Mouse (Mus musculus) midbrain, embryonic 13.5 days (tissue): ENCODE results near the gene Efna4. TPM values are rescaled to one million over a fixed set of nuclear protein-coding genes. Genes with fewer than 3 reads are reported as not detected.

Experiments used
- ATAC-seq: fragments of 200-750 bp; cut with Nextera tagmentation; 2 replicates; pipeline ENCODE4 v1.8.0; 2017; ENCODE audit warnings: mild to moderate bottlenecking, moderate TSS enrichment, moderate library complexity
- H3K27ac ChIP-seq: fragments of 300-500 bp; sonication (generic); 2 replicates; pipeline ENCODE4 v1.5.1; 2015; ENCODE audit warnings: inconsistent platforms, mild to moderate bottlenecking, moderate library complexity
- H3K27me3 ChIP-seq: fragments of 300-500 bp; sonication (generic); 2 replicates; pipeline ENCODE4 v1.6.1; 2015; ENCODE audit warnings: mild to moderate bottlenecking, inconsistent platforms
- H3K36me3 ChIP-seq: fragments of 300-500 bp; sonication (generic); 2 replicates; pipeline ENCODE4 v1.6.1; 2015; ENCODE audit warnings: mild to moderate bottlenecking, inconsistent platforms
- H3K4me1 ChIP-seq: fragments of 300-500 bp; sonication (generic); replicated peaks from 2 replicates; pipeline ENCODE4 v1.6.1; 2015; ENCODE audit warnings: inconsistent platforms
- H3K4me2 ChIP-seq: fragments of 300-500 bp; sonication (generic); replicated peaks from 2 replicates; pipeline ENCODE4 v1.6.1; 2015; ENCODE audit warnings: moderate library complexity, mild to moderate bottlenecking, inconsistent platforms
- H3K4me3 ChIP-seq: fragments of 300-500 bp; sonication (generic); replicated peaks from 2 replicates; pipeline ENCODE4 v1.5.1; 2015; ENCODE audit warnings: mild to moderate bottlenecking, inconsistent platforms
- H3K9ac ChIP-seq: fragments of 300-500 bp; sonication (generic); replicated peaks from 2 replicates; pipeline ENCODE4 v1.6.1; 2015; ENCODE audit warnings: mild to moderate bottlenecking, inconsistent platforms
- H3K9me3 ChIP-seq: fragments of 300-500 bp; sonication (generic); 2 replicates; pipeline ENCODE4 v1.6.1; 2016; ENCODE audit warnings: mild to moderate bottlenecking, inconsistent platforms
- WGBS: fragments of 180-500 bp; shearing (Covaris S2); methylation state at CpG from one replicate; pipeline ENCODE4 v1.1.7; 2015; 5-methylcytosine and 5-hydroxymethylcytosine counted together
- polyA plus RNA-seq: library from polyadenylated mRNA; unstranded; fragments of >200 nt; fragmentation: Nextera tagmentation; extraction: Ambion mirVana; gene quantifications from 2 replicates; pipeline ENCODE4 v1.2.1, GENCODE M21; 2015

Efna4 gene
- polyA plus RNA-seq, 1 experiment from 2014 or later, result 11.4 TPM

- Histone ChIP-seq H3K4me1 (peaks cover 61% of the 10 kb centered on the region), H3K4me2 (peak within 1 kb of the TSS; percentile 79), H3K9ac (peak within 1 kb of the TSS; percentile 86), H3K9me3 (no peaks in the 10 kb centered on the region), H3K4me3 (peak within 1 kb of the TSS; percentile 64), H3K27me3 (peaks cover 54% of the 10 kb centered on the region), H3K36me3 (no peaks in the 10 kb centered on the region), H3K27ac (peak within 1 kb of the TSS; percentile 86)
- under 1% methylated on average over 49 of the region's 53 CpGs for WGBS
- ATAC-seq, result peak; percentile 55
These were observed 15.2 kb downstream of the Efna4 start, which contains the start of gene Efna3 for GRCm38 (mm10) chr3:89322514-89323165. TSS of gene Efna3 (minus strand) at chr3:89322965.

- no peak for ATAC-seq
- under 1% methylated on average over 14 of the region's 14 CpGs for WGBS
- peaks cover 61% of the 10 kb centered on the region for H3K4me1 ChIP-seq
- peak overlapping the region; percentile 79 for H3K4me2 ChIP-seq
- peak overlapping the region; percentile 86 for H3K9ac ChIP-seq
- H3K4me3 ChIP-seq, result peak overlapping the region; percentile 64
- H3K27ac ChIP-seq, result peak overlapping the region; percentile 86
- H3K9me3 ChIP-seq, result no peaks in the 10 kb centered on the region
- peaks cover 57% of the 10 kb centered on the region for H3K27me3 ChIP-seq
- no peaks in the 10 kb centered on the region for H3K36me3 ChIP-seq
These were observed 15.7 kb downstream of the Efna4 start for GRCm38 (mm10) chr3:89322131-89322500.

GRCm38 (mm10) chr3:89321183-89322130 is 16.4 kb downstream of the Efna4 start:
- H3K4me3 ChIP-seq, result peak overlapping the region; percentile 64
- WGBS, result 1% methylated on average over 61 of the region's 66 CpGs
- H3K36me3 ChIP-seq, result no peaks in the 10 kb centered on the region
- no peaks in the 10 kb centered on the region for H3K9me3 ChIP-seq
- H3K9ac ChIP-seq, result peak overlapping the region; percentile 86
- H3K4me1 ChIP-seq, result peaks cover 64% of the 10 kb centered on the region
- ATAC-seq, result peak; percentile 31
- peak overlapping the region; percentile 86 for H3K27ac ChIP-seq
- H3K27me3 ChIP-seq, result peaks cover 60% of the 10 kb centered on the region
- H3K4me2 ChIP-seq, result peak overlapping the region; percentile 79

GRCm38 (mm10) chr3:89320581-89321182 is 17.1 kb downstream of the Efna4 start:
- Histone ChIP-seq H3K4me2 (peak overlapping the region; percentile 79), H3K27me3 (peaks cover 68% of the 10 kb centered on the region), H3K27ac (peak overlapping the region; percentile 86), H3K36me3 (no peaks in the 10 kb centered on the region), H3K9me3 (no peaks in the 10 kb centered on the region), H3K4me1 (peaks cover 72% of the 10 kb centered on the region), H3K4me3 (peak overlapping the region; percentile 64), H3K9ac (peak overlapping the region; percentile 86)
- ATAC-seq, result no peak
- 1% methylated on average over 41 of the region's 41 CpGs for WGBS

GRCm38 (mm10) chr3:89319591-89320350 is 18.1 kb downstream of the Efna4 start:
- Histone ChIP-seq H3K27ac (peak overlapping the region; percentile 65), H3K4me1 (peaks cover 81% of the 10 kb centered on the region), H3K4me2 (peak overlapping the region; percentile 79), H3K36me3 (peaks cover 5% of the 10 kb centered on the region), H3K9ac (peak overlapping the region; percentile 86), H3K27me3 (peaks cover 69% of the 10 kb centered on the region), H3K4me3 (peak overlapping the region; percentile 64), H3K9me3 (no peaks in the 10 kb centered on the region)
- WGBS, result 2% methylated on average over 58 of the region's 58 CpGs
- ATAC-seq, result no peak

GRCm38 (mm10) chr3:89318971-89319590 is 18.7 kb downstream of the Efna4 start:
- H3K4me3 ChIP-seq, result peak overlapping the region; percentile 64
- peaks cover 65% of the 10 kb centered on the region for H3K27me3 ChIP-seq
- no peak for ATAC-seq
- peaks cover 9% of the 10 kb centered on the region for H3K36me3 ChIP-seq
- H3K4me1 ChIP-seq, result peaks cover 82% of the 10 kb centered on the region
- 8% methylated on average over 21 of the region's 21 CpGs for WGBS
- 0 out of 2 replicates have a peak overlapping the region, but pooled peaks have one; percentile 11 for H3K27ac ChIP-seq
- H3K9ac ChIP-seq, result peak overlapping the region; percentile 59
- peak overlapping the region; percentile 79 for H3K4me2 ChIP-seq
- H3K9me3 ChIP-seq, result no peaks in the 10 kb centered on the region

GRCm38 (mm10) chr3:89318316-89318715 is 19.5 kb downstream of the Efna4 start:
- Histone ChIP-seq H3K27ac (no peak overlapping the region), H3K4me3 (0 out of 2 replicates have a peak overlapping the region, but pooled peaks have one; percentile 64), H3K9ac (no peak overlapping the region), H3K9me3 (no peaks in the 10 kb centered on the region), H3K4me2 (no peak overlapping the region; the same call in 1 of the 2 replicates), H3K4me1 (peaks cover 82% of the 10 kb centered on the region), H3K36me3 (peaks cover 11% of the 10 kb centered on the region), H3K27me3 (peaks cover 58% of the 10 kb centered on the region)
- 71% methylated on average over 8 of the region's 8 CpGs for WGBS
- ATAC-seq, result no peak

GRCm38 (mm10) chr3:89317246-89317645 is 20.6 kb downstream of the Efna4 start:
- H3K4me1 ChIP-seq, result peaks cover 75% of the 10 kb centered on the region
- peaks cover 16% of the 10 kb centered on the region for H3K36me3 ChIP-seq
- H3K27ac ChIP-seq, result peak overlapping the region; percentile 44; the same call in 1 of the 2 replicates
- peak overlapping the region; percentile 19; the same call in 1 of the 2 replicates for H3K9ac ChIP-seq
- no peak overlapping the region for H3K4me3 ChIP-seq
- no peaks in the 10 kb centered on the region for H3K9me3 ChIP-seq
- H3K4me2 ChIP-seq, result peak overlapping the region; percentile 60
- peaks cover 56% of the 10 kb centered on the region for H3K27me3 ChIP-seq
- 63% methylated on average over 6 of the region's 6 CpGs for WGBS
- no peak for ATAC-seq

- 0 out of 2 replicates have a peak overlapping the region, but pooled peaks have one; percentile 19 for H3K9ac ChIP-seq
These were observed 21.0 kb downstream of the Efna4 start for GRCm38 (mm10) chr3:89316833-89317232.

GRCm38 (mm10) chr3:89315930-89316831 is 21.6 kb downstream of the Efna4 start:
- WGBS, result 8% methylated on average over 40 of the region's 40 CpGs
- Histone ChIP-seq H3K36me3 (peaks cover 16% of the 10 kb centered on the region), H3K27me3 (peaks cover 50% of the 10 kb centered on the region), H3K9me3 (0 out of 2 replicates have a peak, but pooled peaks cover 3% of the 10 kb centered on the region), H3K4me3 (peak overlapping the region; percentile 28), H3K4me2 (peak overlapping the region; percentile 60), H3K9ac (peak overlapping the region; percentile 54; the same call in 1 of the 2 replicates), H3K27ac (no peak overlapping the region; the same call in 1 of the 2 replicates), H3K4me1 (peaks cover 65% of the 10 kb centered on the region)
- ATAC-seq, result no peak

More at GRCm38 (mm10) chr3:89316833-89317232, 21.0 kb downstream of the Efna4 start:
- 0% methylated on average over 4 of the region's 4 CpGs for WGBS
- H3K9me3 ChIP-seq, result no peaks in the 10 kb centered on the region
- H3K36me3 ChIP-seq, result peaks cover 16% of the 10 kb centered on the region
- H3K4me2 ChIP-seq, result peak overlapping the region; percentile 60
- peak overlapping the region; percentile 44; the same call in 1 of the 2 replicates for H3K27ac ChIP-seq
- peaks cover 56% of the 10 kb centered on the region for H3K27me3 ChIP-seq
- ATAC-seq, result peak; percentile 51
- peak overlapping the region; percentile 12 for H3K4me3 ChIP-seq
- H3K4me1 ChIP-seq, result peaks cover 71% of the 10 kb centered on the region
